Mouse (Mus musculus) midbrain, embryonic 15.5 days (tissue): ENCODE measurements around the gene Pigw. TPM values are rescaled to one million over a fixed set of nuclear protein-coding genes. Genes with fewer than 3 reads are reported as not detected.

ENCODE experiments used
- ATAC-seq: fragments of 200-750 bp; cut with Nextera tagmentation; replicated peaks from 2 replicates; pipeline ENCODE4 v1.8.0; 2017; ENCODE audit warnings: moderate TSS enrichment
- H3K27ac ChIP-seq: fragments of 300-500 bp; sonication (generic); 2 replicates; pipeline ENCODE4 v1.5.1; 2015; ENCODE audit warnings: mild to moderate bottlenecking, inconsistent platforms
- H3K27me3 ChIP-seq: fragments of 300-500 bp; sonication (generic); replicated peaks from 2 replicates; pipeline ENCODE4 v1.6.1; 2015; ENCODE audit warnings: inconsistent platforms
- H3K36me3 ChIP-seq: fragments of 300-500 bp; sonication (generic); replicated peaks from 2 replicates; pipeline ENCODE4 v1.6.1; 2015; ENCODE audit warnings: inconsistent platforms
- H3K4me1 ChIP-seq: fragments of 300-500 bp; sonication (generic); 2 replicates; pipeline ENCODE4 v1.6.1; 2015; ENCODE audit warnings: inconsistent platforms
- H3K4me2 ChIP-seq: fragments of 300-500 bp; sonication (generic); 2 replicates; pipeline ENCODE4 v1.6.1; 2015; ENCODE audit warnings: inconsistent platforms, mild to moderate bottlenecking, moderate library complexity
- H3K4me3 ChIP-seq: fragments of 300-500 bp; sonication (generic); 2 replicates; pipeline ENCODE4 v1.5.1; 2015; ENCODE audit warnings: mild to moderate bottlenecking, inconsistent platforms
- H3K9ac ChIP-seq: fragments of 300-500 bp; sonication (generic); 2 replicates; pipeline ENCODE4 v1.6.1; 2015; ENCODE audit warnings: mild to moderate bottlenecking, inconsistent platforms
- H3K9me3 ChIP-seq: fragments of 300-500 bp; sonication (generic); 2 replicates; pipeline ENCODE4 v1.6.1; 2016; ENCODE audit warnings: inconsistent platforms
- WGBS: fragments of 180-500 bp; shearing (Covaris S2); methylation state at CpG from one replicate; pipeline ENCODE4 v1.1.7; 2015; ENCODE audit warnings: mixed read lengths; 5-methylcytosine and 5-hydroxymethylcytosine counted together
- polyA plus RNA-seq: library from polyadenylated mRNA; unstranded; fragments of >200 nt; fragmentation: Nextera tagmentation; extraction: Ambion mirVana; gene quantifications from 2 replicates; pipeline ENCODE4 v1.2.1, GENCODE M21; 2015

The Pigw gene
- polyA plus RNA-seq, 1 experiment from 2014 or later: 2.5 TPM

DNA sequence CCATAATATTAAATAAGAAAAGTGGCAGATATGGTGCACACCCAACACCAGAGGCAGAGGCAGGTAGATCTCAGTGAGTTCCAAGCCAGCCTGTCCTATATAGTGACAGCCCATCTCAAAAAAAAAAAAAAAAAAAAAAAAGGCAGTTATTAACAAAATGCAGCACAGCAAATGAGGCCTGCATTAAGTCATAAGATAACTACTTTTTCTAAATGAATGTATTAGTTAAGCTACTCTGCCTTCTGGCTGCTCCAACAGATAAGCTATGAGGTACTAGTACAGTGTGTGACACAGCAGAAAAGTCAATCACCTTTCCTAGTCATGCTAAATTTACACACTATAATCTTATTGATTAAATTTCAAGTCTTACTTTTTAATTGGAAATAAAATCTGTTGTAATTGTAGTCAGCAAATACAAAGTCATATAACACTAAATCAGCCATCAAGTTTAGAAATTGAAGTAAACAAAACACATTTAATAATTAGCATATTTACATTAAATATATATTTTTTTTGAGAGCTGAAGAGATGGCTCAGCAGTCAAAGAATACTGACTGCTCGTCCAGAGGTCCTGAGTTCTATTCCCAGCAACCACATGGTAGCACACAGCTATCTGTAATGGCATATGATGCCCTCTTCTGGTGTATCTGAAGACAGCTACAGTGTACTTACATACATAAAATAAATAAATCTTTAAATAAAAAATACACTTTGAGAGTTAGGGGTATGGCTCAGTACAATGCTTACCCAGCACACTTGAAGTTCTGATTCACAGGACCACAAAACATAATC is 6.8 kb downstream of the Pigw start:
- WGBS: 60% methylated on average over 1 of the region's 1 CpGs
- Histone ChIP-seq H3K9me3 (no peaks in the 10 kb centered on the region), H3K4me2 (no peak overlapping the region), H3K36me3 (no peaks in the 10 kb centered on the region), H3K4me1 (peaks cover 15% of the 10 kb centered on the region), H3K27ac (no peak overlapping the region), H3K27me3 (no peaks in the 10 kb centered on the region), H3K9ac (no peak overlapping the region), H3K4me3 (no peak overlapping the region)
- no peak for ATAC-seq

DNA sequence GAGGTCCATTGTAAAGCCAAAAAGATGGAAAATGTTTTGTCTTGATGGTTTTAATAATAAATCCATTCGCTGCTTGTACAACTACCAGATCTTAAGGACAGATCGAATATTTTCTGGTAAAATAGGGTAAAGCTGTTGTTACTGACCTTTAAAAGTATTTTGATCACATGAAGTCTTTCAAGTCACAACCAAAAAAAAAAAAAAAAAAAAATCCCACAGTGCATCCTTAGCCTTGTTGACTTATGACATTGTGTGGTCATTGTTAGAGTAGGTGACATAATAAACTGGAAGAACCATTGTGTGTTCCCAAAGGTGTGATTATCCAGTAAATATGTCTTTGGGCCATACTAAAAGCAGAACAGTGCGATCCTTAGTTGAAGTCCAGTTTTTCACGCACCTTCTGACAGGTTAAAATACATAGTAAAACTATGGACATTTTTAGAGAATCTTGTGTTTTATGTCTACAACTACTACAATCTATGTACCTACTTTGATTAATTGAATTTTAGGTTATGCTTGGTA is 8.5 kb downstream of the Pigw start:
- H3K4me2 ChIP-seq: peak overlapping the region; percentile 57
- peaks cover 25% of the 10 kb centered on the region for H3K4me1 ChIP-seq
- peak overlapping the region; percentile 100 for H3K27ac ChIP-seq
- no peak for ATAC-seq
- no peaks in the 10 kb centered on the region for H3K36me3 ChIP-seq
- peak overlapping the region; percentile 75 for H3K4me3 ChIP-seq
- no peaks in the 10 kb centered on the region for H3K27me3 ChIP-seq
- 75% methylated on average over 4 of the region's 4 CpGs for WGBS
- H3K9ac ChIP-seq: peak overlapping the region; percentile 93
- H3K9me3 ChIP-seq: no peaks in the 10 kb centered on the region

DNA sequence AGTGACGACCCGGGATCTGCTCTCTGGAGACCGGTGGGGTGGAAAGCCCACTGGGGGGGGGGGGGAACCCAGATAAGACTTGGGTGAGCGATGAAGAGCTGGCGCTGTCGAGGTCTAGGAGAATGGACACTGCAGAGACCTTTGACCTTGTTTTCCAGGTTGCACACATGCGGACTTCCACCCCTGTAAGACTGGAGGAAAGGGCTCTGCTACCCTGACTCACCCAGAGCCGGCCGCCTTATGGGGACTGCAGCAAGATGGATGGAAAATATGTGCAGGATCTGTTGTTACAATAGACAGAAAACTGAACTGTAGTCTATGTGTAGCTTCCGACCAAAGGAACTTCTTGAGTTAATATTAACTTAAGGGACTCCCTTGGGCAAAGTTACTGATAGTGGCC is 9.0 kb downstream of the Pigw start:
- Histone ChIP-seq H3K9me3 (no peaks in the 10 kb centered on the region), H3K9ac (peak overlapping the region; percentile 93), H3K4me2 (peak overlapping the region; percentile 57), H3K27me3 (no peaks in the 10 kb centered on the region), H3K4me1 (peaks cover 28% of the 10 kb centered on the region), H3K27ac (peak overlapping the region; percentile 100), H3K36me3 (no peaks in the 10 kb centered on the region), H3K4me3 (peak overlapping the region; percentile 75)
- ATAC-seq: peak; percentile 51
- WGBS: under 1% methylated on average over 10 of the region's 10 CpGs

DNA sequence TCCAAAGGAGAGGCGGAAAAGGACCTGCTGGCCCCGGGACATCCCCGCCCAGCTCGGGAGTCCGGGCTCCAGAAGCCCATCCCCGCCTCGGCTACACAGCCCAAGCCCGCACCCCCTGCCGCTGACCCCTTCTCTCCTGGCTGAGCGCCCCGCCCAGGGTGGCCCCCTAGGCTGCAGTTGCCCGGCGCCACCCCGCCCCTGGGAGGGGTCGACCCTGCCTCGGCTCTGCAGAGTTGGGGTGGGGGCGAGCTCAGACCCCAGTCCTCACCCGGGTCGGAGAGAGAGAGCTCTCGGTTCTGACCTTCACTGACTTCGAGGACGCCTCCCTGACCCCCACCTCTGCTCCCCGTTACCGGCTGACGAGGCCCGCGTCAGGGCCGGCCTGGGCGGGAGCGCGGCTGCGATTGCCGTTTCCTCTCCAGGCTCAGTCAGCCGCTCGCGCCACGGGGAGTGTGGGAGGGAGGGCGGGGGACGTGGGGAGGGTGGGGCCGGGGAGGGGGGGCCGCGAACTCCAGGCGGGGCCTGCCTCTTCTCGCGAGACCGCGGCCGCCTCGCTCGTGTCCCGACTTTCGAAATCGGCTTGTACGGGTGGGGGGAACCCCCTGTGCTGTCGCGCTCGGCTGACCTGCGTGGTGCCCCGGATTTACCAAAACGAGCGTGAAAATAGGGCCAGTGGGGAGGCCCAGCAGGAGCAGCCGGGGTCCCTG is 9.6 kb downstream of the Pigw start, which contains the start of gene Ggnbp2:
TSS of gene Ggnbp2 (minus strand) at position 481 of the 707 bp plus-strand sequence.
- H3K27me3 ChIP-seq: no peaks in the 10 kb centered on the region
- H3K36me3 ChIP-seq: no peaks in the 10 kb centered on the region
- peak within 1 kb of the TSS; percentile 75 for H3K4me3 ChIP-seq
- peak; percentile 88 for ATAC-seq
- H3K4me2 ChIP-seq: peak within 1 kb of the TSS; percentile 80
- under 1% methylated on average over 52 of the region's 62 CpGs for WGBS
- H3K9me3 ChIP-seq: no peaks in the 10 kb centered on the region
- H3K27ac ChIP-seq: peak within 1 kb of the TSS; percentile 100
- H3K4me1 ChIP-seq: peaks cover 30% of the 10 kb centered on the region
- H3K9ac ChIP-seq: peak within 1 kb of the TSS; percentile 94

DNA sequence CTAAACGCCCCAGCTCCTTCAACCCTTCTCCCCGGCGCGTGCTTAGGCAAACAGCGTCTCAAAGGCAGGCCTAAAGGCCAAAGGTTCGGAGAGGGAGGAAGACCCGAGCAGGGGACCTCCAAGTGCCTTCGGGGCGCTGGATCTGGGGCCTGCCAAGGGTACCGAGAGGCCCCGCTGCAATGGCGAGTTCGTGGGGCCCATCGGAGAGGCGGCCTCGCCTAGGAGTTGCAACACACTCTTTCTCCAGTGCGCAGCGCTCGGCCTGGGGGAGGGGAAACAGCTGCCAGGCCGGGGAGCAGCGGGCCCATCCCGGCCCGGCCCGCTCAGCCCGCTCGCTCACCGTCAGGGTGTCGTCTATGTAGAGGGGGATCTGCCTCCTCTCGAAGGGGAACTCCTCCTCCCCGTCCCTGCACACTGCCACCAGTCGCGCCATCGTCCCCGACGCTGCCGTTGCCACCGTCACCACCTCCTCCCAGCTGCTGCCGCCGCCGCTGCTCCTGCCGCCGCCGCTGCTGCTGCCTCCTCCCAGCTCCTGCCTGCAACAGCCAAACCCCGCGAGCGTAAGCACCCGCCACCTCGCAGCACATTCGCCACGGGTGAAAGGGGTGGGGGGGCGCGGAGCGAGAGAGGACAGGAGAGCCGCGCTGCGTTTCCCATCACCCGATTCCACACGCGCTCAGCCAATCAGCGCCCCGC is 10.4 kb downstream of the Pigw start:
- under 1% methylated on average over 60 of the region's 61 CpGs for WGBS
- Histone ChIP-seq H3K4me2 (peak overlapping the region; percentile 80), H3K27me3 (no peaks in the 10 kb centered on the region), H3K4me1 (peaks cover 31% of the 10 kb centered on the region), H3K27ac (peak overlapping the region; percentile 100), H3K36me3 (no peaks in the 10 kb centered on the region), H3K4me3 (peak overlapping the region; percentile 75), H3K9me3 (no peaks in the 10 kb centered on the region), H3K9ac (peak overlapping the region; percentile 94)
- ATAC-seq: peak; percentile 89

DNA sequence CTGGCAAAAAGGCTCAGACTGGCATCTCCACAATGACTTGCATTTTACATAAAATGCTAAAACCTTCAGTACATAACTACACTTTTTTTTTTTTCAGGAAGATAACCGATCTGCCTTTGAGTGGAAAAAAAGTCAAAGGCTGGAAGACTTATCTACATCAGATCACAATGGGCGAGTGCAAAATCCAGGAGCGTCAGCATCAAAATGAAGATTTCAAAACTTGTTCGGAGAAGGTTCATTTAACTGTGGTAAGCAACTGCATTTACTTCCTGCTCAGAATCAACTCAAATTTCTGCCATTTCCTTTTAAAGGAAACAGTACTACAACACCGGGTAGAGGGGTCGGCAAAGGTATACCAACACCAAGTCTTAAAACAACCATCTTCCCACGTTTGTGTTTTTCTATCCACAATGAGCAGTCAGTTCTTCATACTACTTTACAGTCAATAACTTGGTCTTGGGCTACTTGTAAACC is 11.3 kb downstream of the Pigw start:
- 22% methylated on average over 7 of the region's 7 CpGs for WGBS
- H3K27me3 ChIP-seq: no peaks in the 10 kb centered on the region
- ATAC-seq: no peak

DNA sequence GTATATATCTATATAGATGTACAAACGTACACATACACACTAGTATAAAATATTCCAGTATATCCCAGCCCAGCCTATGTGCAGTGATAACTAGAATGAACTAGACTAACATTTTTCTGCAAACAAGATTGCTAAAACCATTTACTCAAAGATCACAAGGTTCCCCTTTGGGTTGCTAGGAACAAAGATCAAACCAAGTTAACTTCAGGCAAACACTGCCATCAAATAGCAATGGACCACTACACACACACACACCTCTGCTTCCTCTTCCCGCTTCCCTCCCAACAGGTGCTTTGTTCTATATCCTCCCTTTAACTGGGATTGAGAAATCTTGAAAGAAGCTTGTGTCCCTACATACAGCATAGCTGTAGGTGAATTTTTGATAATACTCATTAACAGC is 12.5 kb downstream of the Pigw start:
- Histone ChIP-seq H3K36me3 (no peaks in the 10 kb centered on the region), H3K4me3 (no peak overlapping the region), H3K4me1 (peaks cover 31% of the 10 kb centered on the region), H3K27ac (no peak overlapping the region), H3K4me2 (no peak overlapping the region; the same call in 1 of the 2 replicates), H3K9ac (no peak overlapping the region), H3K9me3 (no peaks in the 10 kb centered on the region), H3K27me3 (no peaks in the 10 kb centered on the region)
- 91% methylated on average over 2 of the region's 2 CpGs for WGBS
- no peak for ATAC-seq

More for the DNA sequence above, 11.3 kb downstream of the Pigw start:
- H3K4me3 ChIP-seq: peak overlapping the region; percentile 75
- peak overlapping the region; percentile 80 for H3K4me2 ChIP-seq
- peaks cover 31% of the 10 kb centered on the region for H3K4me1 ChIP-seq
- H3K36me3 ChIP-seq: no peaks in the 10 kb centered on the region
- peak overlapping the region; percentile 100 for H3K27ac ChIP-seq
- H3K9ac ChIP-seq: peak overlapping the region; percentile 94
- no peaks in the 10 kb centered on the region for H3K9me3 ChIP-seq

DNA sequence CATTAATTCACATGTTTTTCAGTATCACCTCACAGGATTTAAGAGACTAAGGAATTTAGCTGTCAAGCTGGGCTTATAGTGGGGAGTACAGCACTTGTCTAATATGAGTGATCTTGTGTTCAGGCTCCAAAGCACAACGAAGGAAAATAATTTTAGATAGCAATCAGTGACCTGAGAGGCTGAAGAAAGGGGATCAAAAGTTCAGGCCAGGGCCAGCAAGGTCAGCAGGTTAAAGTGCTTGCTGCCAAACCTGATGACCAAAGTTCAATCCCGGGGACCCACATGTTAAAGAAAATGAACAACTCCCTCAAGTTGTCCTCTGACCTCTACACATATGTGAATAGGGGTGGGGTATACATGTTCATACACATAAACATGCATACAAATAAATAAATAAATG is 14.8 kb downstream of the Pigw start:
- H3K4me2 ChIP-seq: no peak overlapping the region
- H3K4me3 ChIP-seq: no peak overlapping the region
- no peak overlapping the region for H3K27ac ChIP-seq
- no peak for ATAC-seq
- 0 out of 2 replicates have a peak, but pooled peaks cover 3% of the 10 kb centered on the region for H3K36me3 ChIP-seq
- no peak overlapping the region for H3K9ac ChIP-seq
- H3K4me1 ChIP-seq: peaks cover 25% of the 10 kb centered on the region
- no peaks in the 10 kb centered on the region for H3K9me3 ChIP-seq
- 86% methylated on average over 2 of the region's 2 CpGs for WGBS
- H3K27me3 ChIP-seq: no peaks in the 10 kb centered on the region

DNA sequence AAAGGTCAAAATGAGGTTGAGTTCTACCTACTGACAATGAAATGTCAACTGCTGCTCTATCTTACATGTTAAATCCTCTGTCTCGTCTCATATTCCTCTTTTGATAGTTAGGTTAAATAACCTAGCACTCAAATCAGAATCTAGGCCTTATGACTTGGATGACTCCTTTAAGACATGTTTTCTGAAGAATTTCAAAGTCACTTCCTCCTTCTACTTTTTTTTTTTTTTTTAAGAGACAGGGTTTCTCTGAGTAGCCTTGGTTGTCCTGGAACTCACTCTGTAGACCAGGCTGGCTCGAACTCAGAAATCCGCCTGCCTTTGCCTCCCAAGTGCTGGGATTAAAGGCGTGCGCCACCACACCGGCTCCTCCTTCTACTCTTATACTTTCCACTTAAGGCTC is 24.8 kb downstream of the Pigw start:
- Histone ChIP-seq H3K4me1 (no peaks in the 10 kb centered on the region), H3K36me3 (peaks cover 27% of the 10 kb centered on the region), H3K27ac (no peak overlapping the region), H3K4me3 (no peak overlapping the region), H3K9ac (no peak overlapping the region), H3K4me2 (no peak overlapping the region), H3K9me3 (no peaks in the 10 kb centered on the region), H3K27me3 (no peaks in the 10 kb centered on the region)
- no peak for ATAC-seq
- 95% methylated on average over 6 of the region's 6 CpGs for WGBS

DNA sequence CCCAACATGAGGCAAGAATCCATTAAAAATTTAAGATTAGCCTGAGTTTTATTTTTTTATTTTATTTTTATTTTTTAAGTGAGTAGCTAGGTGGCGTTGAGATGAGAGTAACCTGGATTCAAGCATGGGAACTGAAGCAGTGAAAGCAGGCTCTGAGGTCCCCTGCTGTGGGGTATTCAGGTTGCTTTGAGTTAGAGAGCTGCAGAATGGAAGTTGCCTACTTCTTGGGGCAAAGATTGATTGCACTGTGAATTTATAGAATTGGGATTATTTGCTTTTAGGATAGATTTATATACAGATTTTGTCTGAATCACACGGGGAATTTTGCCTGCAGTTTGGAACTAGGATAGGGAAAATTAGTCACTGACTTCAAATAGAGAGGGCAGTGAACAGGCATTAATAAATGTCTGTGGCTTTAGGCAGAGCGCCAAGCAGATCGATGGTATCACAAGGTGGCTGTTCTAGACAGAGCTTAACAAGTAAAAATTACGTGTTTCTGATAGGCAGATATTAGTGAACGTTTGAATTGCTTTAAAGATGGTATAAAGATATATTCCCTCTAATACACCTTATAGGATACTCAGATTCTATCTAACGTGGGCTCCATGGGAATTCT is 32.5 kb downstream of the Pigw start:
- Histone ChIP-seq H3K9ac (no peak overlapping the region), H3K4me2 (no peak overlapping the region), H3K4me3 (no peak overlapping the region), H3K36me3 (peaks cover 21% of the 10 kb centered on the region; the same call in 1 of the 2 replicates), H3K9me3 (no peaks in the 10 kb centered on the region), H3K27ac (no peak overlapping the region), H3K4me1 (no peaks in the 10 kb centered on the region), H3K27me3 (no peaks in the 10 kb centered on the region)
- 90% methylated on average over 7 of the region's 7 CpGs for WGBS
- no peak for ATAC-seq

DNA sequence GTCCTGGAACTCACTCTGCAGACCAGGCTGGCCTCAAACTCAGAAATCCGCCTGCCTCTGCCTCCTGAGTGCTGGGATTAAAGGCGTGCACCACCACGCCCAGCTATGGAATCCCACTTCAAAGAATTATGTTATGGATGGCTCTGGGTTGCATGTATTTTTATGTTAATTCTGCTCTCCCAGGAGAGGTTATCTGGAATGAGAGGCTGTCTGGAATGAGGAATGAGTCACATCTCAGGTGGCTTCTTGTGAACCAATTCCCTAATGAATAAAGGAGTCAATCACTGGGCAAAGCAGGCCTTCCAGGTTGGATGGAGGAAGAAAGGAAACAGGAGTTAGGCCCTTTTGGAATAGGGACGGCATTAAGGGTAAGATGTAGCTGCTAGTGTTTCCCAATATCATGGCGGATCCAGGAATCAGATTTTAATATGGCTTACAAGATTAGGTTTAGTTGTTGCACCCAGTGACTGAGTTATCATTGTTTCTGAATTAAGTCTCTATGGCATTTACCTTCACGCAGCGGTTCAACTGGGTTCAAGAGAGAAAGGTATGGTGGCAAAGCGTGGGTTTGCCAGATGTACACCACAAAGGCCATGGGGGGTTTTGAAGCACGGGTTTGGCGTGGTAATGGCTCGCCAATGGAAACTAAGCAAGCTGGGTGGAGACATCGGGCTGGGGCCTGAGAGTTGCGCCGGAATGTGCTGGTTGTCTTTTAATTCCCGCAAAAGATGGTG is 33.2 kb downstream of the Pigw start:
- Histone ChIP-seq H3K9ac (no peak overlapping the region), H3K9me3 (no peaks in the 10 kb centered on the region), H3K27me3 (no peaks in the 10 kb centered on the region), H3K4me3 (no peak overlapping the region), H3K27ac (no peak overlapping the region), H3K4me1 (no peaks in the 10 kb centered on the region), H3K36me3 (peaks cover 21% of the 10 kb centered on the region; the same call in 1 of the 2 replicates), H3K4me2 (no peak overlapping the region)
- no peak for ATAC-seq
- 95% methylated on average over 15 of the region's 15 CpGs for WGBS
